Mouse (Mus musculus) left cerebral cortex, postnatal 36 days (tissue): ENCODE measurements around the gene Spon1. TPM values are rescaled to one million over a fixed set of nuclear protein-coding genes. Genes with fewer than 3 reads are reported as not detected.
A peak's percentile ranks its signal among the peaks of the same experiment; 100 is the strongest.

Experiments used
- DNase-seq, 2 experiments: peaks; one replicate each; pipeline ENCODE4 v3.0.0; 2021 to 2022; ENCODE audit warnings: low spot score in 2 of 2, mixed read lengths in 1 of 2
- intact Hi-C: fragments of 180-260 bp; cut with DNase I; formaldehyde crosslinking; loops from one replicate; pipeline ENCODE4 v1.15.1; 2025
- total RNA-seq, 2 experiments: library from RNA; stranded (reverse); gene quantifications; 2 replicates each; pipeline ENCODE4 v1.2.3; 2021

The Spon1 gene
- total RNA-seq, 2 experiments from 2014 or later = 39.0 to 39.2 TPM

- no peak for DNase-seq
- intact Hi-C loops = loop anchor here (10.0 kb wide), 1 partner anchor 131 kb away; no protein-coding TSS in a partner anchor
Measured at GRCm38 (mm10) chr7:113773436-113773835, 7.6 kb downstream of the Spon1 start.

- DNase-seq = peak in 1 of 2 experiments; percentile 30
- intact Hi-C loops = loop anchor here (10.0 kb wide), 1 partner anchor 131 kb away; no protein-coding TSS in a partner anchor
Measured at GRCm38 (mm10) chr7:113774039-113774438, 8.2 kb downstream of the Spon1 start.

DNA sequence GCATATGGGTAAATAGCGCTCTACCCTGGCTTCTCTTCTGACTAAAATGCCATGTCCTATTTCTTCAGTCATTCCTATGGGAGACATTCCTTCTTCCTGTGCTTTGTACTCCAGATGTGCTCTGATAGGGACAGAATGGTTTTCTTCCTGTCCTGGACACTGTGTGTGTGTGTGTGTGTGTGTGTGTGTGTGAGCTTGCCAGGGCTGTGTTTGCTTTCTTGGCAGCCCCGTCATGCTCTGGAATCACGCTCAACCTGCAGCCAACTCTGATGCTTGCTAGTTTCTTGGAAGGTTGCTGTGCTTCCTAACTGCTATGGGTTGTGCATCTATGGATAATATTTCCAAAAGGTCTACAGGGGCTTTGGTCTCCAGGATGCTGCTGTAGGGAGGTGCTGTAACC lies 9.1 kb downstream of the Spon1 start:
- DNase-seq = no peak

GRCm38 (mm10) chr7:113778546-113778945 lies 12.7 kb downstream of the Spon1 start:
- DNase-seq = no peak
- intact Hi-C loops = loop anchor here (10.0 kb wide), 1 partner anchor 126 kb away; no protein-coding TSS in a partner anchor

More for the DNA sequence above, 9.1 kb downstream of the Spon1 start:
- intact Hi-C loops = loop anchor here (10.0 kb wide), 1 partner anchor 130 kb away; no protein-coding TSS in a partner anchor

DNA sequence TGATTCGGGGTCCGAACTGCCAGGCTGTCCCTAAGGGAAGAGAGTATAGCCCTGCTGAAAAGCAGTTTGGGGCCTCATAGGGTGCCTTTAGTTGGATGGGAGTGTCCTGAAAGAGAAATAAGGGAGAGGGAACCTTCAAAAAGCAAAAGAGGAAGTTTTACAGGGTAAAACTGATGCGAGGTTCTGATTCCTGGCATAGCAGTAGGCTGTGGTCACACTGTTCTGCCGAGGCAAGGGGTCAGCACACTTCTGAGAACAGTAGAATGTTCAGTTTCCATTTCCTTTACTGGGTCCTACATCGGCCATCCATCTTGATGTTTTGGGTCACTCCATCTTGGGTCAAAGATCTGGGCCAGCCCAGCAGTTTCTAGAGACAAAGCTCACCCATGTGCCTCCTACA lies 14.5 kb downstream of the Spon1 start:
- DNase-seq = no peak
- intact Hi-C loops = no loop called here

- DNase-seq = no peak
- intact Hi-C loops = no loop called here
Measured at GRCm38 (mm10) chr7:113791991-113792390, 26.2 kb downstream of the Spon1 start.

- intact Hi-C loops = no loop called here
- DNase-seq = no peak
Measured at GRCm38 (mm10) chr7:113792871-113793270, 27.1 kb downstream of the Spon1 start.

DNA sequence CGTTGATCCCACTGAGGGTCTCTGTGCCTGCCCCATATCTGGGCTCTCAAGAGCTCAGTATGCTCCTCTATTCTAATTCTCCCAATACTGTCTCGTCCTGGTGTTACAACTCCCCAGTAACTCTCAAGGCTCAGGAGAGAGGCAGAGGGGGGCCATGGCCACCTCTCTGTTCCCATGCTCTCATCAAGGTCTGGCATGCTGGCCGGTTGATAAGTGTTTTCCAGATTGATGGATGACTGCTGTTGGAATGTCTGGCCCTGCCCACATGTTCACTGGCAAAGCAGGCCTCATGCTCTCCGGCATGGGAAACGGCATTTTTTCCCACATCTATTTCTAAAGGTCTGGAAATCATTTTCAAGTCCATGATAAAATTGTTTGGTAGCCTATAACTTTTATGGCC lies 29.4 kb downstream of the Spon1 start:
- DNase-seq = no peak
- intact Hi-C loops = no loop called here

DNA sequence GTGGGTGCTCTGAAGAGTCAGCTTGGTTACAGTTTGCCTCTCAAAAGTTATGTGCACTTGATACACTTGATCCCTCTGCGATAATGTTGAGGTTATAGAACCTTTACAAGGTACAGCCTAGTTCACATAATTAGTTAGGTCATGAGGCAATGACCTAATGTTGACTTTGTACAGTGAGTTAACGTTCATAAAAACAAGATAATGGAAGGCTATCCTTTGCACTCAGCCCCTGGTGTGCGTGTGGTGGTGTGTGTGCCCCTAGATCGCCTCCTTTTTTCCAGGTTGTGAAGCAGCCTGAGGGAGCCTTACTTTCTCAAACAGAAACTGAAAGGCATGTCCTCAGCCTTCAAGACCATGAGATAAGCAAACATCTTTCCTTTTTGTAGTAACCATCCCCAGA lies 31.3 kb downstream of the Spon1 start:
- intact Hi-C loops = no loop called here
- no peak for DNase-seq

- peak in 1 of 2 experiments; percentile 12 for DNase-seq
- intact Hi-C loops = no loop called here
Measured at GRCm38 (mm10) chr7:113798605-113799255, 32.9 kb downstream of the Spon1 start.

GRCm38 (mm10) chr7:113809781-113810180 lies 44.0 kb downstream of the Spon1 start:
- DNase-seq = no peak
- intact Hi-C loops = no loop called here

DNA sequence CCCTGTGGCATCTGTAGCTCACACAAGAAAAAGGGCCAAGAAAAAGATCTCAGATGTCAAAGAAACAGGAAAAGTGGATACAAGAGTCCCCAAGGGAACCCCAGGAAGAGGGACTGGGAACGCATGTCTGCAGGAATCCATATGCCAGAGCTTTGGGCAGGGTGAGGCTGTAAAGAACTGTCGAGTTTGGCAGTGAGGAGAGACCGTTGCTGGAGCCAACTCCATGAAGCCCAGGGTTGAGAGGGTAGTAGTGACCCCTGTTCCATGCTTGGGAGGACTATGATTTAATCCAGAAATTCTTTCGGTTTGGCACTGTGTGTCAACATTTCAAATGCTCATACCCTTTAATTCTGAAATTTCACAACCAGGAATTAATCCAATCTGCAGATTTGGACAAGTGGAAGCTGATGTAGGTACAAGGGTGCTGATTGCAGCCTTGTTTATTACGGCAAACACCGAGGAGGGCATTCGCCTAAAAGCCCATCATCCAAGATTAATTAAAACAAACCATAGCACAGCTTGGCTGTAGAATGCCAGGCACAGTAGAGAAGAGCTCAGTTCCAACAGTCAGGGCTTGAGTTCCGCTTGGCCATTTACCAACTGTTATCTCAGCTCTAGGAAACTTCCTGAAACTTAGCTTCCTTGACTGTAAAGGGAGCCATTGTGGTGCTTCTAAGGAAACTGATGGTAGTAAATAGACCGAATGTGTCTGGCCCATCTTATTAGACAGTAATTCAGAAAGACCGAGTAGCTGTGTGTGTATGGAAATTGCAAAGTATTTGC lies 45.8 kb downstream of the Spon1 start:
- DNase-seq = no peak
- intact Hi-C loops = no loop called here

DNA sequence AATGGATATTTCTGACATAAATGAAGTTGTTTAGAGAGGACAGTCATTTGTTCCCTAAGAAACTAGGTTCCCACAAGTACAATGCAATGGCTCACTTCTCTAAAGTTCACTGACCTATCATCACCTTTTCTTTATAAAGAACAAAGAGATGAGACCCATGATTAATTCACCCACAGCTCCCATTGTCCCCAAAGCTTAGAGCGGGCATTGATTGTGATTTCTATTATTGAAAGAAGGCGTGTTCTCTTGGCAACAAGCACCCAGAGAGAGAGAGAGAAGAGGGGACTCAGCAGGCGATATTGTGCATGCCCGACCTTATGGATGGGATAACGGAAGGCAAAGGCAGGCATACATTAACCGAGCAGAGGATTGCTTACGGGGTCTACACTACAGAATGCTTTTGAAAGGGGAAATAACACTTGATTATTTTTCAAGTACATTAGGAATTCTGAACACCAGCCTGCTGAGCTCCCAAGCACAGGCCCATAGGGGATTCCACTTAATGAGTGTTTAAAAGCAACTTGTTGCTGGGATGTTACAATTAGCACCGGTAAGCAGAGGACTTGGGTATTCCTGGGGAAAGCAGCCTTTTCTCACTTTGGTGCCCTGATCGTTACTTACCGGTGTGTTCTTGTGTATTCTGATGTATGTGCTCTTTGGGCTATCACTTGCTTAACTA lies 48.4 kb downstream of the Spon1 start:
- DNase-seq = no peak
- intact Hi-C loops = no loop called here

- DNase-seq = no peak
- intact Hi-C loops = no loop called here
Measured at GRCm38 (mm10) chr7:113815726-113816125, 49.9 kb downstream of the Spon1 start.

DNA sequence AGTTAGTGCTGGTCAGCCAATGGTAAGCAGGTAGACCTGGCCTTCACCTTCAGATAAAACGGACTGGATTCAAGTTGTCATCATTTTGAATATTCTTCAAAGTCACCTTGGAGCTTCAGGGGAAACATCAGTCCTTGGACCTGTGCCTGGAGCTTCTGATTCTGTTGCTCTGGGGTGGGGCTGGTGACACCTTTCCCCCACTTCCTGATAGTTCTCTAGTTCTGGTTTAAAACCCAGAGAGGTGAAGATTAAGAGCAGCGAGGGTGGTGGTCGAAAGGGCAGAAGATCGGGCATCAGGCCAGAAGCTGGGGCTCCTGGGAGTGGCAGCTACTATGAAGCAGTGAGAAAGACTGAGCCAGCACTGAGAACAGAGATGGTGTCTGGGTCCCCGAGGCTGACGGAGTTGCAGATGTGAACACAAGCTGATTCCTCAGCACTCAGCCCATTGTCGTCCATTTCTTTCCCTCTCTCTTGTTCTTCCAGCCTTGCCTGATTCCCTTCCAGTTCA lies 51.1 kb downstream of the Spon1 start:
- DNase-seq = no peak

DNA sequence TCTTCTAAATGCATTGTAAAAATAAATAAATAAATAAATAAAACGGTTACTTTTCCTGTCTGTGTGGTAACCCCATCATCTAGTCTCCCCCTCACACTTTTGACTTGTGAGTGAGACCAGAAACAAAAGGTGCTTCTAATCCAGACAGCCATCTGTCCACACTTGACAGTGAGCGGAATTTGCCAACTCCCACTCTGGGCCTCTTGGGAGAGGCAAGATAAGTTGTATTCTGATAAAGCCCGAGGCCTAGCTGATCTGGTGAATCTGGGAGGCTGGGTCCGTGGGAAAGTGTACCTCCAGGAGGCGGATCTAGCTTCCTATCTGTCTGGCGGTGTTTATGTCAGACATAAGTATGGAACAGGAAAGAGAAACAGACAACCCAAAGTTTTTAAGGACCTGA lies 52.3 kb downstream of the Spon1 start:
- no peak for DNase-seq
- intact Hi-C loops = no loop called here

More for the DNA sequence above, 51.1 kb downstream of the Spon1 start:
- intact Hi-C loops = no loop called here

GRCm38 (mm10) chr7:113820213-113820612 lies 54.4 kb downstream of the Spon1 start:
- intact Hi-C loops = no loop called here
- DNase-seq = no peak

GRCm38 (mm10) chr7:113823026-113823425 lies 57.2 kb downstream of the Spon1 start:
- DNase-seq = no peak
- intact Hi-C loops = no loop called here

DNA sequence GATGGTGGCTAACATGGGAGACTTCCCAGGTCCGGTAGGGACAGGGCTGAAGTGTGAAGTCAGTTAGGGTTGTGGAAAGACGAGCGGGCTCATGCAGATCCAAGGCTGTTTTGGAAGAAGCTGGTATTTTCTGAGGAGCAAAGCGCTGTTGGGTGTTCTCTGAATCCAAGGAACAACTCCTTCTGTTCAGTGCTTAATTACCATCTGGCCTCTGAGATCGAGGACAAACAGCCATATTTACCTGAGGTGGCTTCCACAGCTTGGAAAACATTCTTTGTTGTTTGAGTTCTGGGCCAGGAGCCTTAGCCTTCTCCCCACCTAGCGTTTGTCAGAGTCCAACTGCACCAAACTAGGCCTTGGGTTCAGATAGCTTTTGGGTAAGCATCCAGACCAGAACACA lies 58.9 kb downstream of the Spon1 start:
- no peak for DNase-seq
- intact Hi-C loops = no loop called here

GRCm38 (mm10) chr7:113825498-113826205 lies 59.9 kb downstream of the Spon1 start:
- intact Hi-C loops = no loop called here
- no peak for DNase-seq
